Mouse (Mus musculus): ENCODE measurements around the gene Cir1.

Cir1 gene

GRCm38 (mm10) chr2:73312152-73313116, at the start of gene Cir1, which contains the start of gene Scrn3:
Cir1 (minus strand) TSS chr2:73312701.
Scrn3 (plus strand) TSS chr2:73312601.
- peak; percentile 99 for DNase-seq (ENCODE audit: low read depth, low spot score)

- no peak for DNase-seq (ENCODE audit: low read depth, low spot score)
These were observed 48.0 kb upstream of the Cir1 start for GRCm38 (mm10) chr2:73360536-73360935.

GRCm38 (mm10) chr2:73359941-73360340, 47.4 kb upstream of the Cir1 start:
- no peak for DNase-seq (ENCODE audit: low read depth, low spot score)

- no peak for DNase-seq (ENCODE audit: low read depth, low spot score)
These were observed 44.5 kb upstream of the Cir1 start for GRCm38 (mm10) chr2:73357004-73357403.

GRCm38 (mm10) chr2:73351927-73352374, 39.5 kb upstream of the Cir1 start:
- DNase-seq (ENCODE audit: low read depth, low spot score), result no peak

- DNase-seq (ENCODE audit: low read depth, low spot score), result no peak
These were observed 39.0 kb upstream of the Cir1 start for GRCm38 (mm10) chr2:73351496-73351895.

GRCm38 (mm10) chr2:73348221-73348620, 35.7 kb upstream of the Cir1 start:
- peak; percentile 12 for DNase-seq (ENCODE audit: low read depth, low spot score)

GRCm38 (mm10) chr2:73347766-73348165, 35.3 kb upstream of the Cir1 start:
- DNase-seq (ENCODE audit: low read depth, low spot score), result no peak

GRCm38 (mm10) chr2:73347136-73347535, 34.6 kb upstream of the Cir1 start:
- DNase-seq (ENCODE audit: low read depth, low spot score), result no peak

GRCm38 (mm10) chr2:73346345-73347086, 34.0 kb upstream of the Cir1 start:
- DNase-seq (ENCODE audit: low read depth, low spot score), result peak; percentile 34

- no peak for DNase-seq (ENCODE audit: low read depth, low spot score)
These were observed 32.7 kb upstream of the Cir1 start for GRCm38 (mm10) chr2:73345204-73345603.

GRCm38 (mm10) chr2:73343701-73344100, 31.2 kb upstream of the Cir1 start:
- no peak for DNase-seq (ENCODE audit: low read depth, low spot score)

GRCm38 (mm10) chr2:73338415-73338814, 25.9 kb upstream of the Cir1 start:
- no peak for DNase-seq (ENCODE audit: low read depth, low spot score)

GRCm38 (mm10) chr2:73335949-73336348, 23.4 kb upstream of the Cir1 start:
- DNase-seq (ENCODE audit: low read depth, low spot score), result no peak

- no peak for DNase-seq (ENCODE audit: low read depth, low spot score)
These were observed 13.4 kb upstream of the Cir1 start for GRCm38 (mm10) chr2:73325871-73326270.

GRCm38 (mm10) chr2:73322991-73323390, 10.5 kb upstream of the Cir1 start:
- no peak for DNase-seq (ENCODE audit: low read depth, low spot score)

GRCm38 (mm10) chr2:73319218-73319617, 6.7 kb upstream of the Cir1 start:
- no peak for DNase-seq (ENCODE audit: low read depth, low spot score)

- DNase-seq (ENCODE audit: low read depth, low spot score), result no peak
These were observed 4.9 kb upstream of the Cir1 start for GRCm38 (mm10) chr2:73317426-73317825.

- no peak for DNase-seq (ENCODE audit: low read depth, low spot score)
These were observed 1.8 kb upstream of the Cir1 start for GRCm38 (mm10) chr2:73314311-73314710.

GRCm38 (mm10) chr2:73313117-73313501, 608 bp upstream of the Cir1 start:
- DNase-seq (ENCODE audit: low read depth, low spot score), result peak; percentile 76

GRCm38 (mm10) chr2:73306006-73306405, 6.5 kb downstream of the Cir1 start:
- DNase-seq (ENCODE audit: low read depth, low spot score), result no peak

GRCm38 (mm10) chr2:73304506-73304905, 8.0 kb downstream of the Cir1 start:
- DNase-seq (ENCODE audit: low read depth, low spot score), result no peak
